Mouse (Mus musculus) hindbrain, postnatal 0 days (tissue): ENCODE results near the gene Acsl5. TPM values are rescaled to one million over a fixed set of nuclear protein-coding genes. Genes with fewer than 3 reads are reported as not detected.
A peak's percentile ranks its signal among the peaks of the same experiment; 100 is the strongest.

Source experiments
- ATAC-seq: fragments of 200-750 bp; cut with Nextera tagmentation; 2 replicates; pipeline ENCODE4 v1.8.0; 2017; ENCODE audit warnings: mild to moderate bottlenecking, moderate TSS enrichment, moderate library complexity
- DNase-seq: peaks from one replicate; pipeline ENCODE4 v3.0.0-alpha.2; 2015; ENCODE audit warnings: low spot score
- H3K27ac ChIP-seq: fragments of 300-500 bp; sonication (generic); 2 replicates; pipeline ENCODE4 v1.5.1; 2014; ENCODE audit warnings: mild to moderate bottlenecking
- H3K27me3 ChIP-seq: fragments of 300-500 bp; sonication (generic); 2 replicates; pipeline ENCODE4 v1.6.1; 2014; ENCODE audit warnings: low read length, mixed read lengths; ENCODE audit not compliant: insufficient read depth
- H3K36me3 ChIP-seq: fragments of 300-500 bp; sonication (generic); 2 replicates; pipeline ENCODE4 v1.6.1; 2014; ENCODE audit warnings: low read length, mixed read lengths; ENCODE audit not compliant: insufficient read depth
- H3K4me1 ChIP-seq: fragments of 300-500 bp; sonication (generic); 2 replicates; pipeline ENCODE4 v1.6.1; 2014; ENCODE audit warnings: antibody characterized with exemption, low read length, mixed read lengths; ENCODE audit not compliant: insufficient read depth
- H3K4me2 ChIP-seq: fragments of 300-500 bp; sonication (generic); 2 replicates; pipeline ENCODE4 v1.6.1; 2014; ENCODE audit warnings: low read depth, mild to moderate bottlenecking, low read length, moderate library complexity, mixed read lengths
- H3K4me3 ChIP-seq: fragments of 300-500 bp; sonication (generic); 2 replicates; pipeline ENCODE4 v1.5.1; 2014; ENCODE audit warnings: low read length
- H3K9ac ChIP-seq: fragments of 300-500 bp; sonication (generic); replicated peaks from 2 replicates; pipeline ENCODE4 v1.6.1; 2014; ENCODE audit warnings: mild to moderate bottlenecking, low read length, moderate library complexity, mixed read lengths
- H3K9me3 ChIP-seq: fragments of 300-500 bp; sonication (generic); 2 replicates; pipeline ENCODE4 v1.6.1; 2016; ENCODE audit warnings: low read length, mixed read lengths
- CTCF ChIP-seq: IDR thresholded peaks from 2 replicates; pipeline ENCODE4 v1.5.1; 2016; ENCODE audit warnings: antibody characterized with exemption, control low read depth, low read depth
- WGBS: fragments of 180-500 bp; shearing (Covaris S2); extraction: QIAGEN DNeasy Blood & Tissue Kit; methylation state at CpG from one replicate; pipeline ENCODE4 v1.1.7; 2014; 5-methylcytosine and 5-hydroxymethylcytosine counted together
- polyA plus RNA-seq: library from polyadenylated mRNA; unstranded; fragments of >200 nt; fragmentation: Nextera tagmentation; extraction: Ambion mirVana; gene quantifications from 2 replicates; pipeline ENCODE4 v1.2.1, GENCODE M21; 2015
- total RNA-seq: library from RNA; depleted of rRNA; stranded (reverse); fragments of >200 nt; gene quantifications from 2 replicates; pipeline ENCODE4 v1.2.3, GENCODE M21; 2014

Gene Acsl5
- total and polyA plus RNA-seq, 2 experiments from 2014 or later: 13.2 to 15.6 TPM

DNA sequence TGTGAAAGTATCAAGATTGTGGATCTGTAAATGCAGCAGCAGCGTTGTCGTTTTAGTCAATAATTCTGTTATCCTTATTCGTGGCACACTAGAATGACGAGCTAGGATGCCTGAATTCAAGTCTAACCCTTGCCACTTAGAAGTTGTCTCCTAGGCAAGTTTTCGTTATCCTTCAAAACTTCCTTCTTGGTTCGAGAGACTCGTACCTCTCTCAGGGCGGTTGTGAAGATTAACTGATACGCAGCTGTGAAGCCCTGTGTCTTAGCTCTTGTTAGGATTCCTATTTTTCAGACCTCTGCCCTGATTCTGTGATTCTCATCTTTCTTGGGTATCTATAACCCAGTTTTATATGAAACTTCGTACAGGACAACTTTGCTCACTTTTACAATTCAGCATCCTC, 65.2 kb downstream of the Acsl5 start:
- Histone ChIP-seq H3K4me3 (peak overlapping the region; percentile 69), H3K4me1 (peaks cover 4% of the 10 kb centered on the region; the same call in 1 of the 2 replicates), H3K9me3 (no peaks in the 10 kb centered on the region), H3K4me2 (peak overlapping the region; percentile 97), H3K36me3 (no peaks in the 10 kb centered on the region; the same call in 1 of the 2 replicates), H3K27me3 (no peaks in the 10 kb centered on the region), H3K9ac (peak overlapping the region; percentile 81; the same call in 1 of the 2 replicates), H3K27ac (no peak overlapping the region)
- WGBS: 59% methylated on average over 10 of the region's 10 CpGs
- no peak for TF ChIP-seq CTCF
- no peak for DNase-seq
- no peak for ATAC-seq

DNA sequence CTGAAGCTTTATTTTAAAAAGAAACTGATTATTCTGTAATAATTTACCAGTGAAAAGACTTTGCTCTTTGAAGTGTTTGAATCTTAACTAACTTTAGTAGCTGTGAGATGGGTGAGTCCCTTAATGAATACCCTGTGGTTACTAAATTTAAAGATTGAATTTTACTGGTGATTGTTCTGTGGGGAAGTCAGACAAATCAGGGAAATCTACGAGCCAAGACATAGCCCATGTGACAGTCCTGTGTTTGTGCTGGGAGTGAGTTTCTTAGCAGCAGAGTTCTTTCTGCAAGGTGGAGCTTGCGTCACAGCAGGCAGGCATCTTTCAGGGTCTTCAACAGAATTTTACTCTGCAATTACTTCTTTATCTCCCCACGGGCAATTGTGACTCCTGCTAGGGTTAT, 67.3 kb downstream of the Acsl5 start:
- 77% methylated on average over 3 of the region's 3 CpGs for WGBS
- Histone ChIP-seq H3K4me2 (no peak overlapping the region), H3K4me3 (no peak overlapping the region), H3K4me1 (peaks cover 4% of the 10 kb centered on the region; the same call in 1 of the 2 replicates), H3K27me3 (no peaks in the 10 kb centered on the region), H3K36me3 (no peaks in the 10 kb centered on the region), H3K27ac (no peak overlapping the region), H3K9me3 (no peaks in the 10 kb centered on the region), H3K9ac (no peak overlapping the region)
- no peak for TF ChIP-seq CTCF
- no peak for ATAC-seq
- DNase-seq: no peak

DNA sequence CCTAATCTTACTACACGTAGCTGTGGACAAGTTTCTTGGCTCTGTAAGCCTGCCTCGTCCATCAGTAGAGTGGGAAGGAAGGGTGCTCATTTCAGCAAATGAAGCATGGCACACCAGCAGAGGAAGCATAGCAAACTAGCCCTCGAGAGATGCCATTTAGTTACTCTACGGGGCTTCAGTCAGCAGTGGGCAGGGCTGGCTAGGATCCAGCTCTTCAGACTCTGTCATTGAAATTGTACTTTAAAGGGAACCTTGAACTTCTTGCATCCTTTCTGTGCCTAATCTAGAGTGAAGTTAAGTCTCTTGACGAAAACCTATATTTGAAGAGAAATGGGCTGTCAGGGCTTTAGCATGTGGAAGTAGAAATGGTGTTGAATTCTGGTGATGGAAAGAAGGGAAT, 67.8 kb downstream of the Acsl5 start:
- H3K4me1 ChIP-seq: peaks cover 4% of the 10 kb centered on the region; the same call in 1 of the 2 replicates
- H3K9ac ChIP-seq: no peak overlapping the region
- no peak for DNase-seq
- no peaks in the 10 kb centered on the region for H3K9me3 ChIP-seq
- no peak overlapping the region for H3K27ac ChIP-seq
- H3K4me3 ChIP-seq: no peak overlapping the region
- peaks cover 3% of the 10 kb centered on the region; the same call in 1 of the 2 replicates for H3K36me3 ChIP-seq
- no peak for TF ChIP-seq CTCF
- 55% methylated on average over 5 of the region's 5 CpGs for WGBS
- no peak overlapping the region for H3K4me2 ChIP-seq
- no peak for ATAC-seq
- no peaks in the 10 kb centered on the region for H3K27me3 ChIP-seq

DNA sequence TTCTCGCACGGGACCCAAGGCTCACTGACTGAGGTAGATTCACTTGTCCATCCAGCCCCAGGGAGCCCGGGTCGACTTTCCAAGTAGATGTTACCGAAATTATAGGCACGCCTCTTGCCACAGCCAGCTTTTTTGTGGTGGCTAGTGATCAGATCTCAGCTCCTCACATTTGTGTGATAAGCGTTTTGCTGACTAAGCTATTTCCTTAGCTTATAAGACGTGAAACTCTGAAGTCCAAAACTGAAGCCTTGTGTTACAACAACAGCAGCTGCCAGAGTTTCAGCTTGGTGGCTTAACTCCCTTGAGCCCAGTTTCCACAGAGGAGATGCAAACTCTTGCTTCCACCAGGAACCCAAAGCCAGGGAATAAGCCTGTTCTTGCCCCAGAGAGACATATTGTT, 70.9 kb downstream of the Acsl5 start:
- Histone ChIP-seq H3K4me1 (no peaks in the 10 kb centered on the region), H3K36me3 (peaks cover 5% of the 10 kb centered on the region; the same call in 1 of the 2 replicates), H3K9ac (no peak overlapping the region), H3K27me3 (no peaks in the 10 kb centered on the region), H3K4me2 (no peak overlapping the region), H3K27ac (no peak overlapping the region), H3K9me3 (no peaks in the 10 kb centered on the region), H3K4me3 (no peak overlapping the region)
- DNase-seq (no peak), ATAC-seq (no peak)
- WGBS: 95% methylated on average over 8 of the region's 8 CpGs
- no peak for TF ChIP-seq CTCF

DNA sequence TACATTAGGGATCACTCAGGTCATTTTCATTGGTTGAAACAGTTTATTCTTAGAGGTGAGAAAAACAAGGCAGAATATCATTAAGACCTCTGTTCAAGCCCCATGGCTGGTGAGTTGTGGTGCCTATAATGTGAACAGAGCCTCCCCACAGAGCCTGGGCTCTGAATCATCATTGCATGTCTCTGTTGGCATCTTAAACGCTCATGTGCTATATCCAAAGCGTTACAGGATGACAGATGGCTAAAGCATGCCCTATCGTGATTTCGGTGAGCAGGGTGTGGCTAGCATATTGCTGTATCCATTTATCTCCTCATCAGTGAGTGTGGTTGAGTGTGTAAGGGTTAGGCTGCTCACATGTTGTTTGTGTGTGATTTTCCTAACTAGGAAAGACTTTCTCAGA, 75.8 kb downstream of the Acsl5 start:
- DNase-seq: no peak
- no peaks in the 10 kb centered on the region for H3K4me1 ChIP-seq
- TF ChIP-seq CTCF: no peak
- H3K27ac ChIP-seq: no peak overlapping the region
- H3K4me3 ChIP-seq: no peak overlapping the region
- no peaks in the 10 kb centered on the region for H3K9me3 ChIP-seq
- H3K27me3 ChIP-seq: no peaks in the 10 kb centered on the region
- no peak for ATAC-seq
- H3K9ac ChIP-seq: no peak overlapping the region
- H3K36me3 ChIP-seq: peaks cover 25% of the 10 kb centered on the region
- WGBS: 77% methylated on average over 4 of the region's 4 CpGs
- no peak overlapping the region for H3K4me2 ChIP-seq

DNA sequence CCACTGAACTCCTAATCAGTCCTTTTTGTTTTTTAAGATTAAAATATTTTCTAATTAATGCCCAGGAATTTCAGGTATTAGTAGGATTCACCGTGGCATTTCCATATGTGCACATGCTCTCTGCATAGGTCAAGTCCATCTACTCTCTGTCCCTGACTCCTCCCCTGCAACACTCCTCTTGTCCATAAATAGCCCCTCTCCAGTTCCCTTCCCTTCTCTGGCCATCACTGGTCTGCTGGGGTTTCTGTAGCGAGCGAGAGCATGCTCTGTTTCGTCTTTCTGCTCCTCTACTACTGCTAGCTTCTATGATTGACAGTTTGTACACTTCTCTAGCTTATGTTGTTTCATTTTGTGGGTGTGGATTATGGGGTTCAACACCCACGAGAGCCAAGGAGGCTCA, 80.0 kb downstream of the Acsl5 start:
- 90% methylated on average over 5 of the region's 5 CpGs for whole genome bisulfite sequencing
- no peaks in the 10 kb centered on the region for H3K4me1 ChIP-seq
- no peaks in the 10 kb centered on the region for H3K27me3 ChIP-seq
- no peak overlapping the region for H3K9ac ChIP-seq
- no peak for TF ChIP-seq CTCF
- H3K36me3 ChIP-seq: peaks cover 20% of the 10 kb centered on the region
- DNase-seq (no peak), ATAC-seq (no peak)
- H3K4me2 ChIP-seq: no peak overlapping the region
- H3K27ac ChIP-seq: no peak overlapping the region
- H3K4me3 ChIP-seq: no peak overlapping the region
- H3K9me3 ChIP-seq: no peaks in the 10 kb centered on the region

DNA sequence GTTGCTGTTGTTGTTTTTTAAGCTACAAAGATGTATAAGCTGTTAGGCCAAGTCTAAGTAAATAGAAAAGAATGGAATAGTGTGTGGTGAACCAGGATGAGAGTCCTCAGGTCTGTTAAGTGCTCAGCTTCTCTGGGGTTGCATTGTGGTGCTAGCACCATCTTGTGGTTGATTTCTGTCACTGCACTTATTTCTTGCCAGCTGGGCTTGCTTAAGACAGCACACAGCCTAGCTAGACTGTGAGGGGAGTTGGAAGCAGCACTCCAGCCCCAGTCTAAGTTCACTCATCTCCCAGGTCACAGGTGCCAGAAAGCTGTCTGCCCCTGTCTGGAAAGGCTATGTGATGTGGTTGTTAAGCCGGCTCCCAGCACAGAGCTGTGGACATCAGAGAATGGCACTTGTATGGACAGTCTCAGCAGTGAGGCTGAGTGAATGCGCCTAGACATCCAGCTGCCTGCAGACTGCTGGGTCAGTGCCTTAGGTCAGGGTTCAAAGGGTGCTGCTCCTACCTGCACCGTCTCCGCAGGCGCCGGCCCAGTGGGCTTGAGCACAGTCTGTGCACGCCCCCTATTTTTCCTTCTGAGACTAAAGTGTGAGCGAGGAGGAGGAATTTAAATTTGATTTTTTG, 81.0 kb downstream of the Acsl5 start:
- WGBS: 90% methylated on average over 8 of the region's 8 CpGs
- Histone ChIP-seq H3K4me1 (no peaks in the 10 kb centered on the region), H3K27ac (no peak overlapping the region), H3K4me2 (no peak overlapping the region), H3K9ac (no peak overlapping the region), H3K9me3 (no peaks in the 10 kb centered on the region), H3K27me3 (no peaks in the 10 kb centered on the region), H3K36me3 (peaks cover 19% of the 10 kb centered on the region), H3K4me3 (no peak overlapping the region)
- peak; percentile 83 for DNase-seq
- ATAC-seq: peak; percentile 84
- TF ChIP-seq CTCF: peak; percentile 96
